Mouse (Mus musculus) neural tube, postnatal 0 days (tissue): ENCODE data around the gene Vipas39. TPM values are rescaled to one million over a fixed set of nuclear protein-coding genes. Genes with fewer than 3 reads are reported as not detected.

Experiments used
- microRNA-seq: library from miRNA; unstranded; fragments of <30 nt; microRNA quantifications from one replicate; pipeline ENCODE4, GENCODE M21; 2016
- polyA plus RNA-seq: library from polyadenylated mRNA; unstranded; fragments of >200 nt; fragmentation: Nextera tagmentation; extraction: Ambion mirVana; gene quantifications from 2 replicates; pipeline ENCODE4 v1.2.1, GENCODE M21; 2015

Vipas39 gene
- polyA plus RNA-seq: 40.3 and 44.8 TPM in 2 replicates

GRCm38 (mm10) chr12:87266108-87266826 is at the start of gene Vipas39, which contains the start of gene Ahsa1:
Gene Vipas39 (minus strand): TSS chr12:87266256.
Gene Ahsa1 (plus strand): TSS chr12:87266479.

GRCm38 (mm10) chr12:87299657-87300440 is 33.8 kb upstream of the Vipas39 start, which contains the start of gene Ism2:
Gene Ism2 (minus strand): TSS chr12:87299705.

GRCm38 (mm10) chr12:87238632-87239031 is 27.4 kb downstream of the Vipas39 start, which contains the start of gene Noxred1:
Gene Noxred1 (minus strand): TSS chr12:87238732.

GRCm38 (mm10) chr12:87199973-87200586 is 66.0 kb downstream of the Vipas39 start, which contains the start of gene Tmed8:
Gene Tmed8 (minus strand): TSS chr12:87200454.

GRCm38 (mm10) chr12:87199206-87199972 is 66.7 kb downstream of the Vipas39 start, which contains the start of gene Samd15:
Gene Samd15 (plus strand): TSS chr12:87199723.

Small RNA genes lying within 50 kb of the gene (microRNA-seq; reads per million reads assigned to microRNA genes)
- gene Gm47293: not detected

Other genes with a start within 250 kb of the Vipas39 start
- gene Tmem63c, start 244.9 kb downstream of the Vipas39 start, polyA plus RNA-seq: 7.5 and 11.2 TPM in 2 replicates
- gene Ngb, start 163.7 kb downstream of the Vipas39 start, polyA plus RNA-seq: 10.1 and 11.1 TPM in 2 replicates
- gene Gstz1, start 119.1 kb downstream of the Vipas39 start, polyA plus RNA-seq: 41.1 and 42.6 TPM in 2 replicates
- gene Pomt2, start 118.3 kb downstream of the Vipas39 start, polyA plus RNA-seq: 11.7 and 12.4 TPM in 2 replicates
- gene Samd15, start 66.5 kb downstream of the Vipas39 start, polyA plus RNA-seq: 1.6 and 2.0 TPM in 2 replicates
- 4.0 and 4.9 TPM in 2 replicates for gene Tmed8, start 65.8 kb downstream of the Vipas39 start, polyA plus RNA-seq
- gene Noxred1, start 27.5 kb downstream of the Vipas39 start, polyA plus RNA-seq: 0.34 and 0.40 TPM in 2 replicates
- gene Ahsa1, start 223 bp upstream of the Vipas39 start, polyA plus RNA-seq: 170 and 182 TPM in 2 replicates
- 1.1 and 1.4 TPM in 2 replicates for gene Ism2, start 33.4 kb upstream of the Vipas39 start, polyA plus RNA-seq
- 74.2 and 76.9 TPM in 2 replicates for gene Sptlc2, start 122.1 kb upstream of the Vipas39 start, polyA plus RNA-seq
- 229 and 264 TPM in 2 replicates for gene Slirp, start 177.6 kb upstream of the Vipas39 start, polyA plus RNA-seq
- 25.1 and 26.6 TPM in 2 replicates for gene Alkbh1, start 177.8 kb upstream of the Vipas39 start, polyA plus RNA-seq
- 77.9 and 80.9 TPM in 2 replicates for gene Snw1, start 206.0 kb upstream of the Vipas39 start, polyA plus RNA-seq
- gene Gm5788, start 228.5 kb upstream of the Vipas39 start, polyA plus RNA-seq: not detected in 2 replicates
- gene Gm8300, start 248.1 kb upstream of the Vipas39 start, polyA plus RNA-seq: not detected in 2 replicates